Mouse (Mus musculus) left cerebral cortex, postnatal 10 days (tissue): ENCODE measurements around the gene Tmem47. TPM values are rescaled to one million over a fixed set of nuclear protein-coding genes. Genes with fewer than 3 reads are reported as not detected.

Experiments used
- DNase-seq, 2 experiments: peaks; one replicate each; pipeline ENCODE4 v3.0.0; 2021 to 2022; ENCODE audit warnings: low spot score in 2 of 2, mixed read lengths in 1 of 2; ENCODE audit errors: extremely low spot score in 1 of 2
- intact Hi-C: fragments of 180-260 bp; cut with DNase I; formaldehyde crosslinking; loops from one replicate; pipeline ENCODE4 v1.15.1; 2025
- total RNA-seq, 2 experiments: library from RNA; stranded (reverse); gene quantifications; 2 replicates each; pipeline ENCODE4 v1.2.3; 2021

Gene Tmem47
- total RNA-seq, result 10 to 100 TPM; 61.0 to 65.6 TPM

GRCm38 (mm10) chrX:81070210-81070803 is at the start of gene Tmem47:
Gene Tmem47, plus strand, starts transcription at chrX:81070698.
- intact Hi-C loops, result no loop called here
- peak; percentile 37 to 78 for DNase-seq

- intact Hi-C loops, result no loop called here
- DNase-seq, result peak in 1 of 2 experiments; percentile 32
Observed at GRCm38 (mm10) chrX:81070804-81071461, 435 bp downstream of the Tmem47 start.

DNA sequence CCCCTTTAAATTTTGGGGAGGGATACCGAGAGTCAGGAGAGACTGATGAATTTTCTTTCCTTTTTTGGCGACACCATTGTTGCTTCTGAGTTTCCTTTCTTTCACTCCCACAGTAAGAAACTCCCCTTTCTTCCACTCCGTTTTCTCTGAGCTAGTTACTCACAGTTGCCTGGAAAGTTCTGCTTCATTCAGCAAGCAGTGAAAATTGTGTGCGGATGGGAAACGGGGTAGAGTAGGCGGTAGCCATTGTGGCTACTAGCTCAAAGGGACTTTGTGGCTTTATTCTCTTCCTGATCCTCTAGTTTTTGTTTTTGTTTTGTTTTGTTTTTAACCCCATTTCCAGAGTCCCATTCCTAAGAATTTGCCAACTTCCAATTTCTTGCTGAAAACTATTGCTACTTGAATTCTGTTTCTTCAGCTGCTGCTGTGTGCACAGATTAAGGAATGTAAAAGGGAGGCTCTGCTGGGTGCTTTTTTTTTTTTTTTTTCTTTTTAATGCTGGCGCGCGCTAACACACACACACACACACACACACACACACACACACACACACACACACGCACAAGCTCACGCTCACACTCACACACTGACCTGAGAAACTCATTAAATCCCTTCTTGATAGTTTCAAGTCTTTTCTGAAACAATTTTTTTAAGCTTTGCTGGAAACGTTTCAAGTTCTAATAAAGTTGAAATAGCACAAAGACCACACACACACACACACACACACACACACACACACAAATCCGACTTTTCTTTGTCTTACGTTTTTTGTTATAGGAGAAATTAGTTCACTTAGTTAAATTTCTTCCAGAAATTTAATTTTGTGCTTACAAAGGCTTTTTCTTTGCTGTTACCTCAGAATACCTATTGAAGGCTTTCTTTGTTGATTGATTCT is 1.5 kb downstream of the Tmem47 start:
- DNase-seq, result no peak
- intact Hi-C loops, result no loop called here

GRCm38 (mm10) chrX:81072651-81073050 is 2.2 kb downstream of the Tmem47 start:
- intact Hi-C loops, result no loop called here

GRCm38 (mm10) chrX:81073834-81074233 is 3.3 kb downstream of the Tmem47 start:
- intact Hi-C loops, result no loop called here
- DNase-seq, result no peak

More at GRCm38 (mm10) chrX:81072651-81073050, 2.2 kb downstream of the Tmem47 start:
- DNase-seq, result no peak

- intact Hi-C loops, result no loop called here
- DNase-seq, result no peak
Observed at GRCm38 (mm10) chrX:81078522-81078921, 8.0 kb downstream of the Tmem47 start.

GRCm38 (mm10) chrX:81080996-81081395 is 10.5 kb downstream of the Tmem47 start:
- intact Hi-C loops, result no loop called here
- DNase-seq, result no peak

DNA sequence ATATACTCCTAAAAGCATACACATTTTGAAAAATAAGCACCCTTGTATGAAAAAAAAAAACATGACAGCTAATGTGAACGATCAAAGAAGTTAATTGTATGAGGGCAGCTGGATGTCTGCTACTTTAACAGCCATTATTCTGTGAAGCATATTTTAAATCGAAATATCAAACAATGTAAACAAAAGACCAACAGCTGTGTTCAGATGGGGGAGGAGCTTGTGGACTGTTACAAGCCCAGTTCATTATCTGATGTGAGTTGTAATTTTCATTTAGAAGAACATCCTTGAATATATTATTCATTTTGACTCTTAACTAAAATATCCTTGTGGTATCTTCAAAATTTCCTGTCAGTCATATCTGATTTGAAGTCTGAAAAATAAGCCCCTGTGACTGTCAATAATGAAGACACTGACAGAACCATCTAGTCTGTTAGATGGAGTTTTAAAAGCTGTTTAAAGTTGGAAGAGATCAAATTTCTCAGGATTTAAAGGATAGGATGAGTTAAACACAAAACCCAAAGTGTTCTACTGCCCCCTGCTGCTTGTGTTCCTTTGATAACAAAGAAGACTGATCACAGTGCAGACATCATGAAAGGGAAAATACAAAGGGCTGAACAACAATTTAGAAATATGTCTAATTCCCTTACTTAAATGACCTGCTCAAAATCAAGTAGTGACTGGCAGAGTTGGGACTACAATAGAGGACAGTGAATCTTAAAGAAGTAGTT is 14.7 kb downstream of the Tmem47 start:
- intact Hi-C loops, result no loop called here
- DNase-seq, result peak; percentile 31 to 35

GRCm38 (mm10) chrX:81147416-81147815 is 76.9 kb downstream of the Tmem47 start:
- intact Hi-C loops, result no loop called here
- no peak for DNase-seq
